Mouse (Mus musculus): ENCODE data around the gene Prss56.
A peak's percentile ranks its signal among the peaks of the same experiment; 100 is the strongest.

The Prss56 gene

DNA sequence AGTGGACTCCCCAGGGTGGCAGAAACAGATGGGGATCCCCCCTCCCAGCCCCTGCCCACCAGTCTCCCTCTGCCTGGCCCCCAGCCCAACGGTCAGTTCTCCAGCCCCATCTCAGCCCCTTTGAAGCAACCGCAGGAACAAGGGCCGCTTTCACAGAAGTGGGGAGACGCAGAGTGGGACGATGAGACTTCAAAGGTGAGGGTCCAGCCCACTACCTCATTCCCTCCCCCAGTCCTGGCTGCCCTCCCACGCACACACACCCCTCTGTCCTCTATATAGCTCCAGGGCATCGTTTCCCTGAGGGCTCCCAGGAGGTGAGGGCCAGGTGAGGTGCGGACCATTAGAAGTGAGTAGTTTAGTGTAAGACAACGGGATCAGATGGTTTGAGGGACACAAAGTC lies at the start of gene Prss56:
TSS of gene Prss56 (plus strand) at position 301 of the 400 bp plus-strand sequence.
- no peak for DNase-seq (ENCODE audit: low spot score)

DNA sequence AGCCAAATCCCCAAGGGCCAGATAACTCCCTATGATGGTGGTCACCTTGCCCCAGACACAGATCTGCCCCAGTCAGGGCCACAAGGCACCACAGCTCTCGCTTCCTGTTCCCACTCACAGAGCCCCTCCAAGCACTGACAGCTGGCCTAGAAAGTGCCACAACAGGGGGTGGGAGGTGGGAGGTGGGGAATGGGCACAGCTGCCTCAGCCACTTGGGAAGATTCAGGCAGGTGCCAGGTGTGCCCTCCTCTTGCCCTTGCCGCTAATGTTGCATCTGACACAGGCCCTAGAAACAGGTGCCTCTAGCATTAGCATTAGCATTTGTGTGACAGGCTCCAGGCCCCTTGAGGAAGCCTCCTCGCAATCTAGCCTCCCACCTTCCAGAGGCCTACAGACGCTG lies 41.6 kb upstream of the Prss56 start:
- no peak for DNase-seq (ENCODE audit: low spot score)

DNA sequence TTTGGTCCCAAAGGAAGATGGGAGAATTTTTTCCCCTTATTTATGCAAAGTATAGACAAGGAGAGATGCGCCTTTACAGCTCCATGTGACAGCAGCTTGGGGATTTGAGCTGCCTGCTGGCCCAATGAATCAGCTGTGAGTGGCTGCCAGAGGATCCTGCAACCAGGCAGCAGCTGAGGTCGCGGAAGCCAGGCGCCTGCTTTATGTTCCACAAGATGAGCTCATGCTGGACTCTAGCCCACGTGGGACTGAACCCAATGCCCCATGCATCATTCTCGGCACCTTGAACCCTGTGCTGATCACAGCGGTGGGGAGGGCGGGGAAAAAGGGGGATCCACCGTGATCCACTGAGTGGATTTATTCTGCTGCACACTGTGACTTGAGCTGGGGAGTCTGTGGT lies 40.7 kb upstream of the Prss56 start:
- DNase-seq (ENCODE audit: low spot score): peak; percentile 26

DNA sequence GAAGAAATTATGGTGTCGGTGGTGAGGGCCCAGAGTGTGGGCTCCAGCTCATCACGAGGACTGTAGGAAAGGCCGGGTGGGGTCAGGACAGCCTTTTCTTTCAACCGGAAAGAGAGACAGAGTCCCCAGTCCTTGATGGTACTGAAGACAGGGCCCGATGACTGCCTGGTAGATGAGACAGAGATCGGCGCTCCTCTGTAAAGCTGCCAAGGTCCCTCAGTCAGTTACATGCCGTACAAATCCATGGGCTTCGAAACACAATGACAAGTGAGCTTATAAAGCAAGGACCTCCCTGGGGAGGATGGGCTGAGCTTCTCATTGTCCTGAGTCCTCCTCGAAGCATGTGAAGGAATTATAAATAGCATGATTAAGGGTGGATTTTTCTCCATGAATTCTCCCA lies 40.0 kb upstream of the Prss56 start:
- DNase-seq (ENCODE audit: low spot score): no peak

DNA sequence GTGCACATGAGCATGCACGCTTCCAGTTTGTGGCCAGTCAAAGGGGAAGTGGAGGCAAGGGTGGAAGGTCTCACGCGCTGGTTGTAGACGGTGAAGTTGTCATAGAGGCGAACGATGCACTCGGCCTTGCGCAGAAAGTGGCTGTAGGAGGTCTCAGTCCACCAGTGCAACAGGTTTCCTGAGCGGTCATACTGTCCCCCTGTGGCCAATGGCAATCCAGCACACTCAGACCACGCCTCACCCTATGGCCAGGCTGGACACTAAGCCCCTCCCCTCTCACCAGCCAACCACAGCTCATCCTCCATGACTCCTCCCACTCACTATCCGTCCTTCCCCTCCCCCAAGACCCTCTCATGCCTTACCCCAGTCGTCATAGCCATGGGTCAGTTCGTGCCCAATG lies 33.7 kb upstream of the Prss56 start:
- no peak for DNase-seq (ENCODE audit: low spot score)

DNA sequence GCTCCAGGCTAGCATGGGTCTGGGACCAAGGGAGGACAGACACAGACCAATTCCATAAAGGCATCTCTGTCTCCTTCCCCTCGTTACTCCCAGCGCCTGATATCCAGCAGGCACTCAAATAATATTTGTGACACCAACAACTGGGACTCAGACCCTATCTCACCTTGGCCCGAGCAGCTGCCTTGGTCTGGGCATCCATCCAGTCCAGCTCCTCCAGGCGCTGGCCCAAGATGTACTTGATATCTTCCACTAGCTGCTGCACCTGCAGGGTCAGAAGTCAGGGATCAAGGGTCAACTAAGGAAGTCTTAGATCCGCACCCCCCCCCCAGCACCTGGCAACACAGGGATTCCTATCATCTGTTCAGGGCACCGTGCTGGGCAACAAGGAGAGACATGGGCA lies 31.8 kb upstream of the Prss56 start:
- no peak for DNase-seq (ENCODE audit: low spot score)

DNA sequence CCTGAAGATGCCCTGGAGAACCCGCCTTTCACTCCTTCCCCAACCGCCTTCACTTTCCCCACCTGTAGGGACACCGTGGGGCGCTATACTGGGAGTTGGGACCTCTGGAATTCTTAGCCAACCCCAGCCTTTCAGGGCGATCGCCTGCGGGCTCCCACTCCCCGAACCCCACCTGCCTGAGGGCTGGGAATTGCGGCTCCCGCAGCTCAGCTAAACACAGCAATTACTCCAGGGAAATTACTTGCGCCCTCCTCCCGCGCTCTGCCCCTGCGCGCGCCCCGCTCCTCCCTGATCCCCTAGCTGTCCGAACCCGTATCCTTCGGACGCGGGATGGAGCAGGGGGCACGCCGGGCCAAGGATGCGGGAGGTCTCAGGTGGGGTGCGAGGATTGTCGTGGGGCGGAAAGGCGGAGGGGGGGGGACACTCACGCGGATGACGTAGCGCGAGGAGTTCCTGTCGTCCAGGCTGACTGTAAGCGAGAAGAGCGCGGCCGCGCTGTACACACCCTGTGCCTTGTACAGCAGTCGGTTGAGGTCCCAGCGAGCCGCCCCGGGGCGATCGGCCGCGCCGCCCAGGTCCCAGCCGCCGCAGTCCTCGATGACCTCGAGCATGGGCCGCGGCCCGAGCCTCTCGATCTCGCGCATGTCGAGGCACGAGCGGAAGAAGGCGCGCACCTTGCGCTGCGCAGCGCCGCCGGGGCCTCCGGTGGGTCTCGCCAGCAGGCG lies 29.2 kb upstream of the Prss56 start:
- DNase-seq (ENCODE audit: low spot score): no peak

DNA sequence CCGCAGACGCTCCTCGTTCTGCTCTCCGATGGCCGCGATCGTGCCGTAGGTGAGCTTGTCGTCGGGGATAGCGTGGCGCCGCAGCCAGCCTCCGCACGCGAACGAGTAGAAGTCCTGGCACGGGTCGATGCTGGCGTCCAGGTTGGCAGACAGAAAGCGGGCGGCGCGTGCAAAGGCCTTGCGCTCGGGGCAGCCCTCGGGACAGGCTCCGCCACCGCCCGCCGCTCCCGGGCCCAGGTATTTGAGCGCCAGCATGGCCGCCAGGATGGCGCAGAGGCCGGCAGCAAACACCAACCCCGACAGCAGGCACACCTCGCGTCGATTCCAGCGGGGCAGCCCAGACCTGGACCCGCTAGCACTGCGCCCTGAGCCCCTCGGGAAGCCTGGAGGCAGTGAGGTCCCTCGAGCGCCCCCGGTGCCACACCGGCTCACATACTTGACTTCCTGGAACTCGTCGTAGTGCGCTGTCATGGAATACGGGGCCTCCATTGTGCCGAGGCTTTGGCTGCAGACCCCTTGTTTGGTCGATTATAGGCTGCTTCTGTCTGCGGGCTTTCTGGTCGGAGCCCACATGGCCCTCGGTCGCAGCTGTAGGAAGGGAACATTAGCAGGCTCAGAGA lies 28.5 kb upstream of the Prss56 start:
- DNase-seq (ENCODE audit: low spot score): no peak

DNA sequence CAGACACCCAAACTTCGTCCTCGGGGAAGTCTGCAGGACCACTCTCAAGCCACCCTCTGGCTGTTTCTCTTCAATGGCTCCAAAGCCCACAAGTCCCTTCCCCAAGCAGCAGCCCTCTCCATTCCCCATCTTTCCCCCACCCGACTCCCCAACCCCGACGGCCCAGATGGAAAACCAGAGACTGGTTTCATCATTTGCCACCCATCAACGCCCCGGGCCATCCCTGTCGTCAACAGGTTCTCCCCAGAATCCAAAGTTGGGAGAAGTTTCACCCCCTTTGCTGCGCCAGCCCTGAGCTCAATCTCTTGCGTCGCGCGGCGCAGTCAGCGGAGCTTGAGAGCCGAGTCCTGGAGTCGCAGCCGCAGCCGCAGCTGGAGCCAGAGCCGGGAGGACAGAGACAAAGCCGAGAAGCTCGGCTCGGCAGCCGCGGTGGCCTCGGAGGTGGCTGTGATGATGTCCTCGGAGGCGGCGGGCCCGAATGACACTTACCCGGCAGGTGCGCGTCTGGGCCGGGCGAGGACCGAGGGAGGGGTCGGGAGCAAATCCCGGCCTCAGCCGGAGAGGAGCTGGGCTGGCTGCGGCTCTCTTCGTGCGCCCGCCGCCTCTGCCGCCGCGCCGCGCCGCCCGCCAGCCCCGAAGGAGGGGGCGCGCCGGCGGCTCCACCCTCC lies 27.4 kb upstream of the Prss56 start:
- no peak for DNase-seq (ENCODE audit: low spot score)

DNA sequence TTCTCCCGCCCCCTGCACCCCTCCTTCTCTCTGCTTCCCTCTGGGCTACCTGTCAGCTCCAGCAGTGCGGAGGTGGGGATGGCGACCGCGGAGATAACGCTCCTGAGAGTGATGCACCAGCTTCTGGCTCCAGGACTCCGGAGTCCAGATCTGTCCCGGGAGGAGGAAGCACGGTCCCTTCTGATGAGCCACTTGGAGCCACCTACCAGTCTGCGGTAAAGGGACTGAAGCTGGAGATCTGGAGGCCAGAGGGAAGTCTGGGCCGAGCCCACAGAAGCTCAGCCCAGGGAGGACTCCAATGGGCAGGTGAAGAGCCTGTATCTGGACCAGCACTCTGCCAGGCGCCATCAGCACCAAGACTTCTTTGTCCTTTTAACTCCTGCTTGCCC lies 26.9 kb upstream of the Prss56 start, which contains the start of gene Ecel1:
TSS of gene Ecel1 (minus strand) at position 323 of the 389 bp plus-strand sequence.
- no peak for DNase-seq (ENCODE audit: low spot score)

DNA sequence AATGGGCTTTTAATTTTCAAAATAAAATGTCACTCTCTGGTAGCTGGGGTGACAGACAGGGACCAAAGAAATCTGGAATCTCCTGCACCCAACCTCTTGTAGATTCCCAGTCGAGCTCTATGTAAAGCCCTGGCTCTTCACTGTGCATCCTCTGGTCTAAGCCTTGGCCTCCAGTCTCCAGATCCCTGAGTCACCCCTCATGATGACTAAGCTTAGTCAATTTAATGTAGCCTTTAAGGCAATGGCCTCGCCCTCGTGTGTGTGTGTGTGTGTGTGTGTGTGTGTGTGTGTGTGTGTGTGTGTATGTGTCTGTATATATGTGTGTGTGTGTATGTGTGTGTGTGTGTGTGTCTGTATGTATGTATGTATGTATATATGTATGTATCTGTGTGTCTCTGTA lies 23.7 kb upstream of the Prss56 start:
- DNase-seq (ENCODE audit: low spot score): no peak

DNA sequence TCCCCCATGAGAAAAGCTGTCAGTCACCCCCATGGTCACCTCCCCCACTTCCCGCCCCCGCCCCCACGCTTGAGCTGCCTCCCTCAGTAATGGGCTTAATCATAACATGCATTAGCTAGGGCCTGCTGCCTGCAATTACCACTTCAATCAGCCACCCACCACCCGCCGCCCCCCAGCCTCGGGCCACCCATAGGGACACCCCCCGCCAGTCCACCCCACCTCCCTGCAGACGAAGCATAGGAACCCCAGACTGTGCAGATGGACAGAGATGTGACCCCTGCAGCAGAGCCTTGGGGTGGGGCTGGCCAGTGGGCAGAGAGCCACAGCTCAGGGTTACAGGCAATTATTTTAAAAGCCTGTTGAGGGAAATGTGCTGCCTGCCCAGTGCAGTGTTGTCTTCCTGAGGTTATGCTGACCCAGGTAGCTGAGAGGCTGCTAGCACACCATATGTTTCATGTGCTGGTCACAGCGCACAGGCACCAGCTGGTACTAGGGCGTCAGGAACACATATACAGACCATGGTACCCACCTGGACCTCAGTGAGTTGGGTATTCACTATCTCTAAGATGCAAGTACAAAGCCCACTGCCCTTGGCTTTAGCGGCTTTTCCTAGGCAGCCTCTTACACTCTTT lies 18.8 kb upstream of the Prss56 start:
- no peak for DNase-seq (ENCODE audit: low spot score)

DNA sequence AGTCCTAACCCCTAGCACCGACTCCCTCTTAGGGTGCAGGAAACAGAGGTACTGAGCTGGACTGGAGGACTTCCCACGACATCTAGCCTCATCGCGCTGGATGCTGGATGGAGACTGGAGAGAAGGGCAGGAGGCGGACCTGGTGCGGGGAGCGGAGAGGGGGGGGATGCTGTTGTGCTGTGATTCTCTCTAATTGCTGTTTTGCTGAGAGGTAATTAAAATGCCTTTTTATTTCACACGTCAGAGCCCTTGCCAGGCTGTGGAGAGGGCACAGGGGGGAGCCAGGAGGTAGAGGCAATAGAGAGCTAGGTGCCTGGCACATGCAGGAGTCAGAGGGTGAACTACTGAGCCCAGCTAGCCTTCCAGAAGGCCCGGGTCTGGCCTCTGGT lies 18.3 kb upstream of the Prss56 start:
- no peak for DNase-seq (ENCODE audit: low spot score)

DNA sequence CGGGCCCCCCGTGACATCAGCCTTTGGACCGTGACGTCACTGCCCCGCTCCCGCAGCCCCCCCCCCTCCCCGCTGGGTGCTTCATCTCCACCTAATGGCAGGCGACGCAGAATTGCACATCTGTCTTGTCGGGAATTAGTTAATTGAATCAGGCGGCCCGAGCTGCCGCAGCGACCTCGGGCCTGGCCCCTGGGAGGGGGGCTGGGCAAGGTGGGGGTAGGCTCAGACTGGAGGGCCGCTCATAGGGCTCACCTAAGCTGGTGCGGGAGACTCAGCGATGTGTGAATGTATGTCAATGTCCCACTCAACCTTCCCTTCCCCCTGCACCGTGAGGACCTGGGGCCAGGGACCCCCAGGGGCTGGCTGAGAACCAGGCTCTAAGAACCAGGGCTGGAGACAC lies 12.7 kb upstream of the Prss56 start:
- DNase-seq (ENCODE audit: low spot score): no peak

DNA sequence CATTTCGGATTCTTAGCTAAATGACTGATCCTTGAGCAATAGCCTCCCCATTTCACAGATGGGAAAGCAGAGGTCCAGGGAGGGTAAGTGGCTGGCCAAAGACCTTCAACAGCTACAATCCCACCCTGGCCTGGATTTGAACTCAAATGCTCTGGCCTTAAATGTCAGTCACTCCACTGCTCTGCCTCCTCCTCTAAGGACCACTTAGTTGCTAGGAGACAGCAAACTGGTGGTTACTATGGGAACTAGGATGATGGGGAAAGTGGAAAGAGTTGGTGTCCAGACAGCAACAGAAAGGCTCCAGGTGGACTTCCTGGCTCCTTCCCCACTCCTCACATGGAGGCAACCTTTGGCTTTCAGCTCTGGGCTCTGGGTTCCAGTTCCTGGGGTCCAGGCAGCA lies 11.8 kb upstream of the Prss56 start:
- no peak for DNase-seq (ENCODE audit: low spot score)

DNA sequence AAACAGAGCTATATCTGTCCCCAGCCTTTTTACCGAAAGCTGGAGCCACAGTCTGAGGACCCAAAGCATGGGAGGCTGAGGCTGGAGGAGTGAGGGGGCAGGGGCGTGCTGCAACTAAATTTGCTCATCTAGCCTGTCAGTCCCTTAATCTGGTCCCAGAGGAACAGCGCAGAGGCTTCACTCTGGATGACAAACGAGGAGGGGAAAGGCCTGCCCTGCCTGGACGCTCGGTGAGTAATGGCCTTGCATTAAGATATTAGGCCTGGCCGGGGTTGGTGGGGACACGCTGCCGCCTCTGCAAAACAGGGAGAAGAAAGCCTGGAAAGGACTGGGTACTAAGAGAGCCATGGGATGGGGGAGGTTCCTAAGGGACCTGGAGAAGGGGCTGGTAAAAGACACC lies 10.8 kb upstream of the Prss56 start:
- no peak for DNase-seq (ENCODE audit: low spot score)

DNA sequence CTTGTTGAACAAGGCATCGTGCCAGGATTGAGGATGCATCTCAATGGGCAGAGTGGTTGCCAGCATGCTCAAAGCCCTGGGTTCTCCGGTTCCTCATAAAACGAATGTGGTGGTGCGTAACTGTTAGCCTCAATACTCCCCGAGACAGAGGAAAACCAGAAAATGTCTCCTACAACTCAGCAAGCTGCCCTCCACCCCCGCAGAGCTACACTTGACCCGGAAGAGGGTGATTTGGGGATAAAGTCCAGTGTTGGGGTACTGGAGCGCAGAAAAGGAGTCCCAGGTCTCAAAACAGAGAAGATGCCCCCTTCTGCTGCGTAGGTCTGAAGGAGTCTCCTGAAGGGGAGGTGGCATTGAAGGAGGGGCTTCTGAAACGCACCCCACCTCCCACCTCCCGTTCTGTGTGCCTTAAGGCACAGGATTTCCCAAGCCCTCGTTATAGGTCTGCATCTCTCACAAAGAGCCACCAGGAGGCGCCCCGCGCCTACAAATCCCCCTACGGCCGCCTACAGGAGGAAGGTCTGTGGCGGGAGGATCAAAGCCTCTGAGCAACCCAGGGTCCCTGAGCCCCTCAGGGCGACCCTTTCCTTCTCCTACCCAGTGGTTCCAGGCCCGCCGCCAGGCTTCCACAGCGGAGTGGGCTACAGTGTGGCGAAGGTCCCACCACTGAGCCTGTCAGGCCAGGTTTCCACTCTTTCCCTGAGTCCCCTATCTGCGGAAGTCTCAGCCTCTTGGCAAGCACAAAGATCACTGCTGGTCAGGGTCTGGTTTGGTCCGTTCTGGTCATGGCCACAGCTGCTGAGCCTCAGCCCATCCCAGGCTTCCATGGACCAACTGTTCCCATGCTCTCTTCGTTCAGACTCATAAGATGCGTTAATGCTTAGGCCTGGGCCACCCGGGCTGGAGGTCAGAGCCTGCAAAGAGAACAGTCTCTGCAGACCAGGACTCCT lies 8.8 kb upstream of the Prss56 start:
- DNase-seq (ENCODE audit: low spot score): peak; percentile 58

DNA sequence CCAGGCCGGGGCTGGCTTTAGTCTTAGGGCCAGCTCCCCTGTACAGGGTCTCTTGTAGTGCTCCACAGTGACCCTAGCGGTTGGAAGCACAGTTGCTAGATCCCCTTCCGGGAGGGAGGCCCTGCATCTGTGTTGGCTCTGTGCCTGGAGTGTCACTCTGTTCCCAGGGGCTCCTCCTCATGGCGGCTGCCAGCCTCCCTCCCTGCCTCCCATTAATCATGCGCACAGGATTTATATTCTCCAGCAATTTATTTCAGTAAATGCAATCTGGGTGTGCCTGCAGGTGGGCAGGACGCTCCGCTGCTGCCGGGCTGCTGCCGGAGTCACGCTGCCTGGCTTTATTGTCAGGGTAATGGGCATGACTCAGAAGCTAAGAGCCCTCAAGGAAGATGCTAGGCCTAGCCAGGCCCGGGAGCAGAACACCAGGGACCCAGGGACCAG lies 7.2 kb upstream of the Prss56 start:
- peak; percentile 42 for DNase-seq (ENCODE audit: low spot score)

DNA sequence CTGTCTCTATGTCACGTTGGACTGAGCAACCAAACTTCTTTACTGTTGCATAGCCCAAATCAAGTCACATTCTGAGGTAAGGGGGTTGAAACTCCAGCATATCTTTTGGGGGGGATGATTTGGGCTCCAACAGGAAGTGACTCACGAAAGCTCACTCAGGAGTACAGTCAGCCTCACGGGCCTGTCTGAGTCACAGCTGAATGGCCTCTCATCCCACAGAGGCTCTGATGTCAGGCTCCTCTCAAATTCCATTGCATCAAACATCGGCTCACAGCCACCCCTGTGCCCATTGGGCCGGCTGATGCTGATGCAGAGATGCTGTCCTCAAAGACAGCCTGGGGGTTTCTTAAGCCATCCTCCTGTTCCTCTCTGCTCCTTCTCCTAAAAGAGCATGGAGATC lies 2.2 kb upstream of the Prss56 start:
- DNase-seq (ENCODE audit: low spot score): no peak

DNA sequence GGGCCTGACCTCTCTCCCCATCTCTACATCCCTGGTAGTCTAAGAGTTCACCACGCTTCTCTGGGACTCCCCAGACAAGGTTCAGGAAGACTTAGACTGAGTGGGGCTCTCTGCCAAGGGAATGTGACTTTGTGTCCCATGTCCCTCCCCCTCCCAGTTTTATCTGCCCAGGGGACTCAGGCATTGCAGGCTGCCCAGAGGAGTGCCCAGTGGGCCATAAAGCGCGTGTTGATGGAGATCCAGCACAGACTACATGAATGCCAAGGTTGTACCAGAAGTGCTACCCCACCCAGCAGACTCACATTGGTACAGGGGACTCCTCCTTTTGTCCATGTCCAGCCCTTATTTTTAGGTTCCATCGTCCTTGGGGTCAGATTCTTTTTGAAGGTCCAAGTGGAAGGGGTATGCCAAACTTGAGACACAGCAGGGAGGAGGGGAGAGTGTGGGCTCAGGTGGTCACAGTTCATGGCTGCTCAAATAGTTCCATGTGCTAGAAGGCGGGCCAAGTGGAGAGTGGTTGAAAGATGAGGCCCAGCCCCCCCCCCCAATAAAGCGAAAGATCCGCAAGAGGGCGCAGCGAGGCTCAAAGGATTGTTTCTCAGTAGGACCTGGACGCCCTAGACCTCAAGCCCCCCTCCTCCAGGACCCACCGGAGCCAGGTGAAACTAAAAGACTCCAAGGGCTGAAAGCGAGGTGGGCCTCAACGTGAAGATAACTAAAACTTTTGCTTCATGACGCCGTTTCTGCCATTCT lies 1.1 kb downstream of the Prss56 start:
- no peak for DNase-seq (ENCODE audit: low spot score)

DNA sequence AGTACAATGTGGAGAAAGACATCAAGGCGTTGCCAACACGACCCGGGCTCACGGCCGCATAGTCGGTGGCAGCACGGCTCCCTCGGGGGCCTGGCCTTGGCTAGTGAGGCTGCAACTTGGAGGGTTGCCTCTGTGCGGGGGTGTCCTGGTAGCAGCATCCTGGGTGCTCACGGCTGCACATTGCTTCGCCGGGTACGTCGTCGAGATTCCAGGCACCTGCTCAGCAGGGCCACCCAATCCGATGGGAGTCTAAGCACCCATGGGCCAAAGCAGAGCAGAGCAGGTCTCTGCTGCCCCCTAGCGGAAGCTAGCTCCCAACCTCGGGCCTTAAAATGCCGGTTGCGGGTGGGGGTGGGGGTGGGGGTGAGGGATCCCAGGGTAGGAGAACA lies 1.6 kb downstream of the Prss56 start:
- DNase-seq (ENCODE audit: low spot score): peak; percentile 76
